Mouse (Mus musculus): ENCODE data around the gene St3gal6. TPM values are rescaled to one million over a fixed set of nuclear protein-coding genes. Genes with fewer than 3 reads are reported as not detected.

Gene St3gal6
- total and polyA plus RNA-seq, 3 experiments = 167 to 420 (median 240) TPM

DNA sequence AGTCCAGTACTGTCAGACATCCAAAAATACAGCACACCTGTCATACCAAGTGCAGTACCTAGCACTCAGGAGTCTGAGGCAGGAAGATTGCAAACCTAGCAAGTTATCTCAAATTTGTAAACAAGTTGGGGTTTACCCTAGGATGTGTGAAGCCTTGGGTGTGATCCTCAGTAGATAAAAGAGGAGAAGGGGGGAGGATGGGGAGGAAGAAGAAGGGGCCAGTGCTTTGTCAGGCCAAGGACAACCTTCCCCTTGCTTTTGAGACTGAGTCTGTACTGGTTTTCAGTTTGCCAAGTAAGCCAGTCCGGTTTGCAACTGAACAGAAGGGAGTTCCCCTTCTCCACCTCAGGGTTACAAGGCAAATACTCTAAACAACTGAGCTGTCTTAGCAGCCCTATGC is 22.1 kb upstream of the St3gal6 start:
- DNase-seq (ENCODE audit: extremely low read depth) = peak; percentile 70
- Histone ChIP-seq H3K9ac (ENCODE audit: insufficient read depth, low read depth) (0 out of 2 replicates have a peak overlapping the region, but pooled peaks have one; percentile 18), H3K27me3 (replicated peaks) (no peaks in the 10 kb centered on the region), H3K36me3 (replicated peaks in 1 of 2; ENCODE audit: control insufficient read depth in 1 of 2, insufficient read depth in 1 of 2, low read length in 1 of 2) (no peaks in the 10 kb centered on the region), H3K9me3 (replicated peaks; ENCODE audit: low read length) (no peaks in the 10 kb centered on the region), H3K79me2 (replicated peaks; ENCODE audit: control insufficient read depth, extremely low read depth, insufficient read depth, poor library complexity, severe bottlenecking) (no peaks in the 10 kb centered on the region), H3K27ac (ENCODE audit: insufficient read depth, low read depth) (peak overlapping the region; percentile 16; the same call in 1 of the 2 replicates), H3K4me1 (ENCODE audit: control insufficient read depth in 1 of 2, insufficient read depth in 2 of 2) (peaks cover 8 to 32% of the 10 kb centered on the region in 2 experiments), H3K4me2 (ENCODE audit: insufficient read depth, low read depth, poor library complexity, severe bottlenecking) (peak overlapping the region; percentile 37; the same call in 1 of the 2 replicates), H3K4me3 (replicated peaks in 1 of 3; ENCODE audit: low read depth in 2 of 3, low read length in 2 of 3, poor library complexity in 1 of 3) (no peak overlapping the region)
- dilution Hi-C loops (cut with MboI; ENCODE audit: extremely low pct_ligation_motif_present, extremely low pct_unique_long_range_greater_than_20kb, low sequenced_read_pairs) = no loop called here
- in situ Hi-C loops (cut with MboI; ENCODE audit: low pct_ligation_motif_present, low pct_unique_long_range_greater_than_20kb, low sequenced_read_pairs) = no loop called here
- no peak for TF ChIP-seq EP300 (IDR thresholded peaks at IDR 0.05; ENCODE audit: low read length)

DNA sequence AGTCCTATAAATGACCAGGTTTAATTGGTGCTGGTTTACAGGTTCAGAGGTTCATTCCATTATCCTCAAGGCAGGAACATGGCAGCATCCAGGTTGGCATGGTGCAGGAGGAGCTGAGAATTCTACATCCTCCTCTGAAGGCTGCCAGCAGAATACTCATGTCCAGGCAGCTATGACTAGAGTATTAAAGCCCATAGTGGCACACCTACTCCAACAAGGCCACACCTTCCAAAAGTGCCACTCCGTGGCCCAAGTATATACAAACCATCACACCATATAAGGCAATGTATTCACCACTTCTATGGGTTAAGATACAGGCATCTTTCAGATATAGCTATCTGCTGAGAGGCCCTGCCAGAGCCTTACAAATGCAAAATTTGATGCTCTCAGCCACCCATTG is 15.4 kb upstream of the St3gal6 start:
- Histone ChIP-seq H3K27ac (ENCODE audit: insufficient read depth, low read depth) (no peak overlapping the region), H3K27me3 (replicated peaks) (no peaks in the 10 kb centered on the region), H3K9ac (ENCODE audit: insufficient read depth, low read depth) (no peak overlapping the region), H3K79me2 (replicated peaks; ENCODE audit: control insufficient read depth, extremely low read depth, insufficient read depth, poor library complexity, severe bottlenecking) (no peaks in the 10 kb centered on the region; the same call in 1 of the 2 replicates), H3K36me3 (replicated peaks in 1 of 2; ENCODE audit: control insufficient read depth in 1 of 2, insufficient read depth in 1 of 2, low read length in 1 of 2) (no peaks in the 10 kb centered on the region), H3K4me3 (replicated peaks in 1 of 3; ENCODE audit: low read depth in 2 of 3, low read length in 2 of 3, poor library complexity in 1 of 3) (no peak overlapping the region), H3K9me3 (replicated peaks; ENCODE audit: low read length) (no peaks in the 10 kb centered on the region), H3K4me2 (ENCODE audit: insufficient read depth, low read depth, poor library complexity, severe bottlenecking) (no peak overlapping the region), H3K4me1 (ENCODE audit: control insufficient read depth in 1 of 2, insufficient read depth in 2 of 2) (peaks cover 4 to 33% of the 10 kb centered on the region in 2 experiments; a peak in 2 of 4 replicates)
- dilution Hi-C loops (cut with MboI; ENCODE audit: extremely low pct_ligation_motif_present, extremely low pct_unique_long_range_greater_than_20kb, low sequenced_read_pairs) = no loop called here
- in situ Hi-C loops (cut with MboI; ENCODE audit: low pct_ligation_motif_present, low pct_unique_long_range_greater_than_20kb, low sequenced_read_pairs) = no loop called here
- DNase-seq (ENCODE audit: extremely low read depth) = no peak
- no peak for TF ChIP-seq JUND (conservative IDR thresholded peaks at IDR 0.05; ENCODE audit: low read depth, low read length)
- no peak for TF ChIP-seq MYC (IDR thresholded peaks at IDR 0.05; ENCODE audit: low read depth, low read length)
- no peak for TF ChIP-seq HCFC1 (IDR thresholded peaks at IDR 0.05; ENCODE audit: low read depth, low read length)
- no peak for TF ChIP-seq GABPA (IDR thresholded peaks at IDR 0.05; ENCODE audit: insufficient replicate concordance, low read depth, low read length)
- TF ChIP-seq MEF2A (IDR thresholded peaks at IDR 0.05; ENCODE audit: borderline replicate concordance, low read depth, low read length) = no peak
- no peak for TF ChIP-seq MAX (IDR thresholded peaks at IDR 0.05; ENCODE audit: low read length)
- TF ChIP-seq PAX5 (IDR thresholded peaks at IDR 0.05; ENCODE audit: low read length) = no peak
- TF ChIP-seq IRF4 (IDR thresholded peaks at IDR 0.05; ENCODE audit: low read depth, low read length) = no peak
- TF ChIP-seq E2F4 (IDR thresholded peaks at IDR 0.05; ENCODE audit: insufficient replicate concordance, low read depth, low read length) = no peak
- TF ChIP-seq KAT2A (IDR thresholded peaks at IDR 0.05; ENCODE audit: insufficient replicate concordance, low read length) = no peak
- no peak for TF ChIP-seq USF1 (IDR thresholded peaks at IDR 0.05; ENCODE audit: low read depth, low read length)
- no peak for TF ChIP-seq ZKSCAN1 (IDR thresholded peaks at IDR 0.05; ENCODE audit: borderline replicate concordance, low read depth, low read length)
- no peak for TF ChIP-seq EP300 (IDR thresholded peaks at IDR 0.05; ENCODE audit: low read length)
- no peak for TF ChIP-seq CHD2 (IDR thresholded peaks at IDR 0.05; ENCODE audit: low read length)
- no peak for TF ChIP-seq UBTF (IDR thresholded peaks at IDR 0.05; ENCODE audit: low read depth, low read length)
- TF ChIP-seq MAFK (IDR thresholded peaks at IDR 0.05; ENCODE audit: insufficient replicate concordance, low read length) = no peak
- TF ChIP-seq MXI1 (IDR thresholded peaks at IDR 0.05; ENCODE audit: low read depth, low read length) = no peak
- TF ChIP-seq CHD1 (IDR thresholded peaks at IDR 0.05; ENCODE audit: low read depth, low read length) = no peak
- no peak for TF ChIP-seq ELF1 (IDR thresholded peaks at IDR 0.05; ENCODE audit: low read depth, low read length)

All from CH12.LX (cell line).